Mouse (Mus musculus): ENCODE results near the gene Nck2.
A peak's percentile ranks its signal among the peaks of the same experiment; 100 is the strongest.

Nck2 gene

GRCm38 (mm10) chr1:43468978-43469377 lies 24.6 kb downstream of the Nck2 start:
- no peak for DNase-seq (ENCODE audit: low read depth)

GRCm38 (mm10) chr1:43470421-43471179 lies 26.2 kb downstream of the Nck2 start:
- no peak for DNase-seq (ENCODE audit: low read depth)

DNA sequence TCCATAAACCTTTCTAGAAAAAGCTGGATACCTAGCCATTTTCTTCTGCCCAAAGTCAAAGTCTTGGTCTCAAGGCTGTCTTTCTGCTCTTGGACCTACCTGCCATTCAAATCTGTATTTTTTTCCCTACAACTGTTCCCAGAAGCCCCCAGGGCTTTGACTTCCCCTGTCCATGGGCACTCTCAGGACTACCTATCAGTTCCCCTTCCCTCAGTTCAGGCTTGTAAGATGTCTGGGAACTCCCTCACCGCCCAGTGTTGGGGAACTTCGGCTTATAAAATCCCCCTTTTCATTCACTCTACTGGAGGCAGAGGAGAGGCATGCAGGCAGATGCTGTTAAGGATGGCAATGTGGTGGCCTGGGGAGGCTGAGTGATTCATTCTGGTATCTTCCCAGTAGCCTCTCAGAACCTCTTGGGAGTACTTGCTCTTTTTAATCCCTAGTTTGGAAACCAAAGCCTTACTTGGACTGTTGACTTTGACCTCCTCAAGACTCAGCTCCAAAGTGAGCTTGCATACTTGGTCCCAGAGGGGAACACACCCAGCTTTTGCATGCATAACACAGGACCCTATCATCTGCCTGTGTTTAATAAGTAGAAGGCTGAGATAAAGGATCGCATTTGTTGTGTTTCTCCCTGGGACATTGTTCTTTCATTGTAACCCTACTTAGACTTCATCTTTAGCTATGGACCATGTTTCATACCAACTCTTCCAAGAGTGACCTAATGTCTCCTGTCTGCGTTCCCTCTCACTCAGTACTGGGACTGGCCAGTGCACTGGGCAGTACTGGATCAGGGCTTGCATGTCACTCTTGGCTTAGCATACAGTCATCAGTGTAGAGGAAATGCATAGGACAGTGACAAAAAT lies 27.0 kb downstream of the Nck2 start:
- DNase-seq (ENCODE audit: low read depth) = peak; percentile 18

GRCm38 (mm10) chr1:43472046-43472649 lies 27.8 kb downstream of the Nck2 start:
- DNase-seq (ENCODE audit: low read depth) = no peak

DNA sequence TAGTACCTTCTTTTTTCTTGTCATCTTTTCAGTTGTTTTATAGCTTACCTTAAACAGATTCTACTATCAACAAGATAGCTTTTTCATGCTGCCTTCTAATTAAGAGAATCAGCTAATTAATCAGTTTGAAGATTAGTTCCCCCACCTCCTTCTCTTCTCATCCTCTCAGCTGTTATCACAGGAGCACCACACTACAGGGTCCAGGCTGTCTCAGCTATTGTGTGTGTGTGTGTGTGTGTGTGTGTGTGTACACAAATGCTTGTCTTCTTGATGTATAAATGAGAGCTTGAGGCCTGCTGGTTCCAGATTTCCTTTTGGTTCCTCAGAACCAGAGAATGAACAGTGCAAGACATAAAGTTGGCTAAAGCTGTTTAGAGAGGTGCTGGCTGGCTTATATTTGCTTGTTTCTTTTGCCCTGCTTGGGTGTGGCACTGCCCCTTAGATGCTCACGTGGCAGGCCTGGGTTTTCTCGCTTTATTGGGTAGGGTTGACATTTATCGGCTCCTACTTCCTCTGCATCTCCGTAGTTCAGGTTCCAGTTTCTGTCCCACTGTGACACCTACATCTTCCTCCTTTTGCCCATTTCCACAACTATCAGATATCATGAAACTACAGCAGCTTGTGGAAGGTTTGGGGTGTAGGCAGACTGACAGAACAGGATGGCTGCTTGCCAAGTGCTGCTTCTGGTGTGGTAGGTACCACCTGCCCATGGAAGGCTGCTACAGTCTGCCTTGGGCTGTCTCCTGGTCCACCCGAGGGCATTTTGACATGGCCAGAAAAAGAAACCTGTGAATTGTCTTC lies 29.6 kb downstream of the Nck2 start:
- no peak for DNase-seq (ENCODE audit: low read depth)

- peak; percentile 68 for DNase-seq (ENCODE audit: low read depth)
Observed at GRCm38 (mm10) chr1:43474535-43475409, 30.4 kb downstream of the Nck2 start.

DNA sequence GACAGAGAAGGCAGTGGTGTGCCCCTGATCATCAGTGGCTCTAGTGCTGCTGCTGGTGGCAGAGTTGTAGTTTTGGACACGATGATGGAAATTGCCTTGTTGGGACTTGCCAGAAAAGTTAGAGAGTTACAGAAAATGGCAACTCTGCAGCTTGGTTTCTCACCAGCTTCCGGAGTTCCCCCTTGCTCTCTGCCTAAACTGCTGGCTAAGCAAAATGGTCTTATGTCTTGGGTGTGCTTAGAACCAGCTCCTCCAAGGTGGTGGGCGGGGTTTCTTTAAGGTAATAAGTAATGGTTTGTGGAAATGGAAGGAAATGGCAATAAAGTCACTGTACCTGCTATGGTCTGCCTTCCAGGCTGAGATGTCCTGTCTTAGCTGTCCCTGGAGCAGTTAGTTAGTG lies 33.6 kb downstream of the Nck2 start:
- no peak for DNase-seq (ENCODE audit: low read depth)

GRCm38 (mm10) chr1:43485204-43485603 lies 40.8 kb downstream of the Nck2 start:
- DNase-seq (ENCODE audit: low read depth) = no peak

- DNase-seq (ENCODE audit: low read depth) = no peak
Observed at GRCm38 (mm10) chr1:43486500-43486899, 42.1 kb downstream of the Nck2 start.

DNA sequence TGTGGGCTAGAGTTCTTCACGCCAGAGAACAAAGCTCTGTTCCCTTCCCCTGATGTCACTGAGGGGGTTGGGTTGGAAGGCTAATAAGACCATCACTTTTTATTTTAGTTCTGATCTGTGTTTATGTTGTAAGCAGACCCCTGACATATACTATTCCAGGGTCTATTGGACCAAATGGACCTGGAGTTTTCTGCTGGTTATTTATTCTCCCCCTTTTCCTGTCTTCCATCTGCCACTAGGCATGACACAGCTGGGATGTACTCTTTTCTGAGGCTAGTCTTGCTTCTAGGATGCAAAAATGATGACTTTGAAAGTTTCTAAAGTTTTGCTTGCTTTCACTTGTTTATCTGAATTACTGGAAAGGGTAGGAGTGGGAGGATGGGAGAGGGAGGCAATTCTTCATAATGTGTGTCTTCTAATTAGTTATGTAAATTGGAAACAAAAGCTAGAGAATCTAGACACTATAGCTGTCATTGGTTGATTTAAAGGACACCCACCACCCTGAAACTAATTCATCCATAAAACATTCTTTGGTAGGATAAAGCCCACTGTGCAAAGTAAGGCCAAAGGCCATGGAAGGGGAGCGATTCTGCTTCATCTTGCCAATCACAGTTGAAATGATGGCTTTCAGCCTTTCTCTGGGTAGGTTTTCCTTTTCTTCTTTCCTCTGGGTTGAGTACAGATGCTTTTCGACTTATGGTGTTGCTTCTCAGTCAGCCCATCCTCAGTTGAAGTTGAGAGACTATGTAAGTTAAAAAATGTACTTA lies 42.8 kb downstream of the Nck2 start:
- no peak for DNase-seq (ENCODE audit: low read depth)

- no peak for DNase-seq (ENCODE audit: low read depth)
Observed at GRCm38 (mm10) chr1:43489311-43489710, 44.9 kb downstream of the Nck2 start.

- DNase-seq (ENCODE audit: low read depth) = no peak
Observed at GRCm38 (mm10) chr1:43491506-43492269, 47.3 kb downstream of the Nck2 start.

DNA sequence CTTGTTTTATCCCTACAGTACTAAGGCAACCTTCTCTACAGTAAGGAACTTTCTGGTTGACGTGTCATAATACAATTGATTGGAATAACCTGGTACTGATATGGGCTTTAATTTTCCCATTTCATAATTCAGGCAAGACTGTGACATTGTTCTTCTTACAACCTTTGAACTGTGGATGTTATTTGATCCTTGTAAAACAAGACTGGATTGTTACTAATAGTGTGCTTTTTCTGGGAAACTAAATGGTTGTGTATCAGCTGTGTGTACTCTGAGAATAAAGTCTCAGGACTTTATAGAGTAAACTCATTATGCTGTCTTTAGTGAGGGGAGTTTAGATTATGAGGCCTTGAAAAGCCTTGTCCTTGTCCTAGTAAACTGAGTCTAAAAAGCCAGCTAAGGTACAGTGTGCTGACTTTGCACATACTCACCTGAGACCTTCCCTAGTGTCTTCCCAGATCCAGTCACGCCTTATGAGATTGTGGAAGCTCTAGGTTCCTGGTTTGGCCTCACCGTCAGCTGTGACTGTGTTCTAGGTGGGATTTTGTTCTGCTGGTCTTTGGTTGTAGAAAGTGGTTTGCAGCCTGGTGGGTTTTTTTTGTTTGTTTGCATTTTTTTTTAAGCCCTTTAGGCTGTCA lies 48.5 kb downstream of the Nck2 start:
- DNase-seq (ENCODE audit: low read depth) = no peak

- DNase-seq (ENCODE audit: low read depth) = no peak
Observed at GRCm38 (mm10) chr1:43496051-43496450, 51.7 kb downstream of the Nck2 start.

DNA sequence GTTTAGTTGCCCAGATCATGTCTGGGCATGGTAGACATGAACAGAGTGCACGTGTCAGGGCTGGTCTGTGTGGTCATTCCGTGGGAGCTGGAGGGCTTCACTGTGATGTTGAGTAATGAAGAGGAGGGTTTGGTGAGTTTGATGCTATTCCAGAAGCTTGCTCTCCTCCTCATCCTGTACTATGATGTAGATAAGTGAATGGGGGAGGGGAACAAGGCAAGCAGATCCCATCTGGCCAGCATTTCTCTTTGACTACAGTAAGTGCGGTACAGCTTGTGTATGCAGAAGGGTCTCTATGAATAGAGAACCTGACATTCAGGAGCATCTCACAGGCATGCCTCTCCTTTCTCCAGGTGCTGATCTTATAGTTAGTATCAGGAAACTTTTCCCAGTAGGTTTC lies 52.6 kb downstream of the Nck2 start:
- DNase-seq (ENCODE audit: low read depth) = no peak

DNA sequence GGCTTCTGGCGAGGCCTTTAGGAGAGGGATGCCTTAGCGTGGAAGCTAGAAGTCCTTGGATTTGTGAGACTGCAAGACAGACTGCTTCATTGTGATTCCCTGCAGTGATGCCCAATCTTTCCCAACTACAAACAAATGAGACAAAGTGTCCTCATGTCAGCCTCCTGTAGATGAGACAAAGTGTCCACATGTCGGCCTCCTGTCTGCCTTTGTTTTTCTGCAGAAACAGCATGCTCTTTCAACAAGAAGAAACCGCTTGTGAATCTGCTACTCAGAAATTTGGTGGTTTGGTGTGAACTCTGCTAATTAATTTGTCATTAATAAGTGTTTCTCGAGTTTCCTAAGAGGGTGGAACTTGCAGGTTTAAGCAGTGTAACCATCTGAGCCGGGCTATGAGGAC lies 53.6 kb downstream of the Nck2 start:
- no peak for DNase-seq (ENCODE audit: low read depth)

- no peak for DNase-seq (ENCODE audit: low read depth)
Observed at GRCm38 (mm10) chr1:43500121-43500520, 55.7 kb downstream of the Nck2 start.

DNA sequence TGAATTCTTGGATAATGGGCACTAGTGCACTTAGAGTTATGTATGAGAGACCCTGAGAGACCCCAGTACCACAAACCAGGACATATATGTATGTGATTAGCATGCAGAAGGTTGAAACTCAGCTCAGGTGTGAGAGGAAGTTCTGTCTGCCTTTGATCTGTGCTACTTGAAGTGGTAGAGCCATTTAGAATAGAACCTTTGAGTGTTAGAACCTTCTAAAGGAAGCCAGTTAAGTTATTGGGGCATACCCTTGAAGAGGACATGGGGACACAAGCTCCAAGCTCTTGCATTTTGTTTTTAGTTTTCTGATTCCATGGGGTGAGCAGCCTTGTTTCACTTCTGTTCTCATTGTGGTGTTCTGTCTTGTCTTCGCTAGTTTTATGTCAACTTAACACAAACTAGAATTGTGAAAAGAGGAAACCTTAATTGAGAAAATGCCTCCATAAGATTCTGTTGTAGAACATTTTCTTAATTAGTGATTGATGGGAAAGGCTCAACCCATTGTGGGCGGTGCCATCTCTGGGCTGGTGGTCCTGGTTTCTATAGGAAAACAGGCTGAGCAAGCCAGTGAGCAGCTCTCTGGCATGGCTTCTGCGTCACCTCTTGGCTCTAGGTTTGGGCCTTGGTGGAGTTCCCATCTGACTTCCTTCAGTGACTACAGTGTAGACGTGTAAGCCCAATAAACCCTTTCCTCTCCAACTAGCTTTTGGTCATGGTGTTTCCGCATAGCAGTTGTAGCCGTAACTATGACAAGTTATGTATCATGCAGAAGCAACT lies 57.0 kb downstream of the Nck2 start:
- DNase-seq (ENCODE audit: low read depth) = no peak

Measured in NIH3T3 (cell line).